Mouse (Mus musculus): Measurements from ENCODE around the gene Gmds. TPM values are rescaled to one million over a fixed set of nuclear protein-coding genes. Genes with fewer than 3 reads are reported as not detected.

Gene Gmds
- polyA plus RNA-seq, 1 experiment from 2014 or later, result 14.6 TPM

DNA sequence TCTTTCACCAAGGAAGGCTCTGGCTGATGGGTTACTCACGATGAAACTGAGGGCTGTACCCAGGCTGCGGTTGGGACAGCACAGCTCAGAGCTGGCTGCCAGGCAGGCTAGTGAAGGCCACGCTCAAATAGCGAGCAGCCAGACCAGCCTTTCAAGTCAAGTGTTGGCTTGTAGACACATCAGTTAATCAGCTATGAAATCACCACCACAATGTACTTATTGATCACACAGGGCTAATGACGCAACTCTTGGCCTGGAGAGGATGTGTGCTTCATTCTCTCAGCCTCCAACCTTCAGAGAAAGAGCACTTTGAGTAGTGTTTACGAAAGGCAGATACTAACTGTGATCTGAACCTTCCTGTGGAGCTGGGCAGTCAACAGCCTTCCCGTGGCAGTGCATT is 383.4 kb downstream of the Gmds start:
- no peak overlapping the region for H3K27ac ChIP-seq
- WGBS (ENCODE audit: insufficient replicate concordance), result 61% methylated on average over 7 of the region's 7 CpGs
- H3K4me2 ChIP-seq, result no peak overlapping the region
- H3K9me3 ChIP-seq (replicated peaks), result no peaks in the 10 kb centered on the region
- H3K4me1 ChIP-seq, result no peaks in the 10 kb centered on the region
- no peak overlapping the region for H3K4me3 ChIP-seq
- H3K9ac ChIP-seq, result no peak overlapping the region
- H3K36me3 ChIP-seq, result no peaks in the 10 kb centered on the region
- H3K27me3 ChIP-seq (replicated peaks), result no peaks in the 10 kb centered on the region
- ATAC-seq, result no peak

DNA sequence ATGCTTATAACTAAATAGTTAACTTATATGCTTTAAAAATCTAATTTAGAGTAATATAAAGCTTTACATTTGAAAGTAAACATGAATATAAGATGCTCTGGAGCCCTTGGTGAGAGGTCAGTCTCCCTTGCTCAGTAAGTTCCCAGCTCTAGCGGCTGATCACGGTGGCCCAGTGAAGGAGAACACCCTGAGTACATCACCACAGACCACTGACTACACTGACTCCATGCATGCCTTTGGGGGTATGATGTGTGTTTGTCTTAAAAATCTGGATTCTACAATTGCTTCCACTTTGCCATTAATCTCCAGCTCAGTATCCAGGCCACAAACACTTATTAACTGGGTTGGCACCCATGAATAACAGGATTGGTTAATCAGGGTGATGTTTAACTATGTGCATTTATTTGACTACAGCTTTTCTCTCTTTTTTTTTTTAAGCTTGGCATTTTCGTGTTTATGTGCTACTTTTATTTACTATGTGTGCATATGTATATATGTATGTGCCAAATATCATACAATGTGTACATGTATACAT is 393.8 kb downstream of the Gmds start:
- no peak for ATAC-seq
- Histone ChIP-seq H3K4me2 (no peak overlapping the region), H3K9ac (no peak overlapping the region), H3K4me3 (no peak overlapping the region), H3K36me3 (no peaks in the 10 kb centered on the region), H3K9me3 (replicated peaks) (no peaks in the 10 kb centered on the region), H3K4me1 (no peaks in the 10 kb centered on the region), H3K27ac (no peak overlapping the region), H3K27me3 (replicated peaks) (no peaks in the 10 kb centered on the region)
- 67% methylated on average over 3 of the region's 3 CpGs for WGBS (ENCODE audit: insufficient replicate concordance)

DNA sequence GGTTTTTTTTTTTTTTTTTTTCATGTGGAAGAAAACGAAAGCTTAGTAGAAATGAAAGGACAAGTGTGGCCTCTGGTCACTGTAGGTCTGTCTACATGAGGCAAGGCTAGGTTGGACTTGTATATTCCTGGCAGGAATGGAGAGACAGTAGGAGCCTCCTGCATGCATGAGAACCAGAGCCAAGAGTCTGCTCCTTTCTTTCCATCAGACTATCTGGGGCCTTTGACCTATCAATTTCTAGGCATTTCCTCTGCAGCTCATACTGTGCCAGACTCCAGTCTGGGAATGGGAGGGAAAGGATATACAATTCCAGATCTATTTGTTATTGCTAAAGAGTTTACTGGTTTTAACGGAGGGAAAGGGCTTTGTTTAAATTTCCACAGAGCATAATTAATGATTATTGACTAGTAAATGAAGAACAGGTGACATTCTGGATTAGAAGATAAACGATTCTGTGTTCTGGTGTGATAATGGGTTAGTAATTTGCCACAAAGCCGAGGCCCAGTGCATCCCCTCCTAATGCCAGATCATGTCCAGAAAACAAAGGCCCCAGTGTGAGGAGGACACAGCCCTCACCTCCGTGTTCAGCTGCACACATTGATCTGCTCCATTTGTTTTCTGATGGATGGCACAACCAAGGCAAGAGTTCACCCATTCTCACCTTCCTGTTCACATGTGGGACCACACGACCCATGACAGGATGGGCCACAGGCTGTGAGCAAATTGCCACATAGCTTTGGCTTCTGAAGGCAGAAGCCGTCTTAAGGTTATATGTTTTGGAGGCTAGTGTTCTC is 394.9 kb downstream of the Gmds start:
- 44% methylated on average over 7 of the region's 7 CpGs for WGBS (ENCODE audit: insufficient replicate concordance)
- H3K9me3 ChIP-seq (replicated peaks), result no peaks in the 10 kb centered on the region
- no peaks in the 10 kb centered on the region for H3K4me1 ChIP-seq
- H3K36me3 ChIP-seq, result no peaks in the 10 kb centered on the region
- H3K27ac ChIP-seq, result no peak overlapping the region
- H3K27me3 ChIP-seq (replicated peaks), result no peaks in the 10 kb centered on the region
- no peak overlapping the region for H3K9ac ChIP-seq
- H3K4me2 ChIP-seq, result no peak overlapping the region
- no peak for ATAC-seq
- no peak overlapping the region for H3K4me3 ChIP-seq

DNA sequence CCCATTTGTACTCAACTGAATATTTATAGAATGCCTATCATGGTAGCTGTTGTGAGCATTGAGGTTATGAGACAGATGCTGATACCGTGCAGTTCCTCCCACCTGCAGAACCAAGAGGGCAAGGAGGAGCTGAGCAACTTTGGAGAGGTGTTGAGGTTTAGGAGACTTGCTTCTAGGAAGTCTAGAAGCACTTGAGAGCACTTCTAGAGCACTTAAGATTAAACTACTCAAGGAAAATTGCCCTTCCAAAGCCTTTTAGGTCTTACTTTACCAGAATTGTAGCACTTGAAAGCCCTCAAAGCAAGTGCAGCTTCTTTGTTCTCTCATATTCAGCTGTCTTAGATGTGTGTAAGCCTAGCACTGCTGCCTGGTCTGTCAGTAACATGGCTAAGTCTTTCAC is 409.2 kb downstream of the Gmds start:
- Histone ChIP-seq H3K9me3 (replicated peaks) (no peaks in the 10 kb centered on the region), H3K4me3 (no peak overlapping the region), H3K4me2 (no peak overlapping the region), H3K4me1 (peaks cover 14% of the 10 kb centered on the region), H3K9ac (no peak overlapping the region), H3K27me3 (replicated peaks) (no peaks in the 10 kb centered on the region), H3K27ac (no peak overlapping the region), H3K36me3 (no peaks in the 10 kb centered on the region)
- no peak for ATAC-seq
- 43% methylated on average over 1 of the region's 1 CpGs for WGBS (ENCODE audit: insufficient replicate concordance)

DNA sequence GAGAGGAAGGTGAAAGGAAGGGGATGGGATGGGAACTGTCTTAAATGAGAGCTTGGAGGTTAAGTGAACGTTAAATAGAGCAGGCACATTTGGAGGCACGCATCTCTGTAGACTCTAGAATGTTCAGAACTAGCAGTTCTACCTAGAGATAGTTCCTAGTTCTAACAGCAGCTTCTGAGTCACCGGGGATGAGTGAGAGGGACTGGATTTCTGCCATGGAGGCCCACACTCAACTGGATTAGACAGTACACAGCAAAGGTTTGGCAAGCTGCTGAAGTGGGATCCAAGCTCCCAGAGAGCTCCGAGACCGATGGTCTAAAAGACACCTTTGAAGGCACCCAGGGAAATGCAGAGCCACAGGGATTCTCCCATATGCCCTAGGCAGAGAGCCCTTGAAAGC is 411.9 kb downstream of the Gmds start:
- no peaks in the 10 kb centered on the region for H3K9me3 ChIP-seq (replicated peaks)
- no peak overlapping the region for H3K27ac ChIP-seq
- no peaks in the 10 kb centered on the region for H3K36me3 ChIP-seq
- no peak for ATAC-seq
- no peak overlapping the region for H3K4me2 ChIP-seq
- no peaks in the 10 kb centered on the region for H3K27me3 ChIP-seq (replicated peaks)
- H3K9ac ChIP-seq, result no peak overlapping the region
- H3K4me3 ChIP-seq, result no peak overlapping the region
- peaks cover 20% of the 10 kb centered on the region for H3K4me1 ChIP-seq
- WGBS (ENCODE audit: insufficient replicate concordance), result 70% methylated on average over 5 of the region's 5 CpGs

DNA sequence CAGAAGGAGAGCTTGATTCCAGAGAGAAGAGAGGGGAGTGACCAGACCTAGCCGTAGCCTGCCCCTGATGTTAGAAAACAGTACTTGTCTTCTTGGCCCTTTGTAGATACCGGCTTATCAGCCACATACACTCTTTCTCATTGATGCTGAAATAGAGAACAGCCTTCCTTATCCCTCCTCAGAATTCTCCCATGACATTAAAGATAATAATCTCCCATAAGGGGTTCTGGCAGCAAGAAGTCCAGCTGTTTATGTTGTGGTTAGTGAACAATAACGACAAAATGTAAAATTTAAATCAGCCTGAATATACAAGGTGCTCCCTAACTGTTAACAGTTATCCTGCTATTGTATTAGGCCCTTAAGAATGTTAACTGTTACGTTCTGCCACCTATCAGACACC is 414.0 kb downstream of the Gmds start:
- WGBS (ENCODE audit: insufficient replicate concordance), result 26% methylated on average over 4 of the region's 4 CpGs
- peaks cover 20% of the 10 kb centered on the region for H3K4me1 ChIP-seq
- peak; percentile 90 for ATAC-seq
- H3K9me3 ChIP-seq (replicated peaks), result no peaks in the 10 kb centered on the region
- H3K36me3 ChIP-seq, result no peaks in the 10 kb centered on the region
- H3K27me3 ChIP-seq (replicated peaks), result no peaks in the 10 kb centered on the region
- no peak overlapping the region for H3K27ac ChIP-seq
- no peak overlapping the region for H3K4me2 ChIP-seq
- H3K4me3 ChIP-seq, result no peak overlapping the region
- H3K9ac ChIP-seq, result no peak overlapping the region

DNA sequence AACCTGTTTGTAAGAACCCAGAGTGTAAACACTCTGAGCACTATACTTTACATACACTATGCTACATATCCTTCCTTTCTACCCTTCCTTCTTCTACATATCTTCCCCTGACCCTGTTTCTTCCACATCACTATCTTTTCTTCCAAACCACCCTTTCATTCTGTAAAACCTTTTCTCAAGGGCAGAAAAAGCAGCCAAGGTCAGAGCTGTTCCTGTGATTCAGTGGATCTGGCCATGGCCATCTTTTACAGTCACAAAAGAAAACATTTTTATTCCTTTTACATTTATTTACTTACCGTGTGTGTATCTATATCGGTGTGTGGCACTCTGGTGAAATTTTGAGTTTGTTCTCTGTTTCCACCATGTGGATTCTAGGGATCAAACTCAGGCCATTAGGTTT is 418.8 kb downstream of the Gmds start:
- no peak overlapping the region for H3K27ac ChIP-seq
- H3K36me3 ChIP-seq, result no peaks in the 10 kb centered on the region
- no peaks in the 10 kb centered on the region for H3K27me3 ChIP-seq (replicated peaks)
- no peak for ATAC-seq
- no peak overlapping the region for H3K9ac ChIP-seq
- peaks cover 9% of the 10 kb centered on the region for H3K4me1 ChIP-seq
- 76% methylated on average over 2 of the region's 2 CpGs for WGBS (ENCODE audit: insufficient replicate concordance)
- H3K9me3 ChIP-seq (replicated peaks), result no peaks in the 10 kb centered on the region
- H3K4me3 ChIP-seq, result no peak overlapping the region
- no peak overlapping the region for H3K4me2 ChIP-seq

DNA sequence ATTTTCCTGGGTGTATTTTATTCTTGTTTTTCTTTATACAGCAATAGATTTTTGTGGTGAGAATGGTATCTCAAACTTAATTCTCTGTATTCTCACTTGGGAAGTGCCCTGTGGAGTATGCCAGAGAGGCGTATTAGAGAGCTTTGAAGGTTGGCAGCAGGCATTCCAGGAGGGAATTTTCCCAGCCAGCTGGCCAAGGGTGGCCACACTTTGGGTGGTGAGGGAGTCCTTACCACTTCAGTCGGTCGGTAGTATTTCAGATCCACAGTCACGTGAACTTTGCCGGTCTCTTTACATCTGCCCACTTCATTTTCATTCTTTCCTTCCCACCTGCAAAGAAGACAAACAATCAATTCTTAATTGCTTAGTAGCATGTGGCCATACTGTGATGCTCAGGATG is 421.2 kb downstream of the Gmds start:
- H3K27me3 ChIP-seq (replicated peaks), result no peaks in the 10 kb centered on the region
- 71% methylated on average over 5 of the region's 5 CpGs for WGBS (ENCODE audit: insufficient replicate concordance)
- no peak overlapping the region for H3K9ac ChIP-seq
- no peak overlapping the region for H3K4me2 ChIP-seq
- H3K4me3 ChIP-seq, result no peak overlapping the region
- no peaks in the 10 kb centered on the region for H3K4me1 ChIP-seq
- ATAC-seq, result no peak
- H3K27ac ChIP-seq, result no peak overlapping the region
- H3K36me3 ChIP-seq, result no peaks in the 10 kb centered on the region
- H3K9me3 ChIP-seq (replicated peaks), result no peaks in the 10 kb centered on the region

DNA sequence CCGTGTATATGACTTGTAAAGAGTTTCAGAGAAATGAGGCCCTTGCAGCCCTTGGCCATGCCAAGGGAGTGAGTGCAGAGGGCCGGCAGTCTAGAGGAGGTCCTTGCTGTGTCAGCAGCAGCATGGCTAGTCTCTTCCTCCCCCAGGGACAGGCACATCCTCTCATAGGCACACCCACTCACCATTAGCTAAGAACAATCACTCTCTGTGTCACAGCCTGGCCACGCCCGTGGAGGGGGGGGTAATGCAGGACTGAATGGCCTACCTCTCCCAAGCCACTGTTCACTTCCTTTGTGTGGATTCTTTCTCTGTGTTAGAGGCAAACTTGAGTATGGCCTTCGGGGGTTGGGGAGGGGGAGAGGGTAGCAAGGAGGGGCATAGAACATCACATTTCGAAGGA is 422.8 kb downstream of the Gmds start:
- WGBS (ENCODE audit: insufficient replicate concordance), result 61% methylated on average over 6 of the region's 6 CpGs
- ATAC-seq, result no peak
- Histone ChIP-seq H3K27me3 (replicated peaks) (no peaks in the 10 kb centered on the region), H3K27ac (no peak overlapping the region), H3K4me1 (no peaks in the 10 kb centered on the region), H3K9ac (no peak overlapping the region), H3K4me3 (no peak overlapping the region), H3K36me3 (no peaks in the 10 kb centered on the region), H3K4me2 (no peak overlapping the region), H3K9me3 (replicated peaks) (no peaks in the 10 kb centered on the region)

DNA sequence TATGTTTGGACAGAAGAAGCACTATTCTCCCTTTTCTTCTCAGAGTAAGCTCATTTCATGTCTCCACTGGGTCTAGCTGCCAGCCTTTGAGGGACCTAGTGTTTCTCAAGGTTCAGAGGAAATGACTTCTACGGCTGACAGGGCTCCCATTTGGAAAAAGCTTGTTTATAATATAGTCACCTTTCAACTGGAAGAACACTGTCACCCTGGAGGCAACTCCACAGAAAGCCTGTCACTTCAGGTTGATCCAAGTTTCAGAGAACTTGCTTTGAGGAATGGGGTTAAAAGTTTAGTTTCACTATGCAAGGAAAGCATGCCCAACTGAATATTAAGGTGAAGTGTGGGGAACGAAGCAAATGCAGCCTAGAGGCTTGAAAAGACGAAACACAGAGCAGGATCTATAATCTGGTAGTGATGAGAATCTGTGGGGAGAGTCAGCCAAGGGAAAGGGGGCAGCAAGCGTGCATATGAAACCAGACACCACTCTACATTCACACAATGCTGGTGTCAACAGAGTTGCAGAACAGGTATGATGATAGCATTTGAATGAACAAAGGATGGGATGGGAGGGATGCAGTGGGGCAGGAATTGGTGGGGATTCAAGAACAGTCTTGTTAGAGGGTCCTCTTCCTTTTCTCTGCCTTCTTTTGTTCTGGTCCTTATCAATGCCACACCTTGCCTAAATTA is 423.5 kb downstream of the Gmds start:
- 60% methylated on average over 4 of the region's 4 CpGs for WGBS (ENCODE audit: insufficient replicate concordance)
- Histone ChIP-seq H3K4me3 (no peak overlapping the region), H3K9ac (no peak overlapping the region), H3K27ac (no peak overlapping the region), H3K4me2 (no peak overlapping the region), H3K9me3 (replicated peaks) (no peaks in the 10 kb centered on the region), H3K4me1 (no peaks in the 10 kb centered on the region), H3K27me3 (replicated peaks) (no peaks in the 10 kb centered on the region), H3K36me3 (no peaks in the 10 kb centered on the region)
- no peak for ATAC-seq

DNA sequence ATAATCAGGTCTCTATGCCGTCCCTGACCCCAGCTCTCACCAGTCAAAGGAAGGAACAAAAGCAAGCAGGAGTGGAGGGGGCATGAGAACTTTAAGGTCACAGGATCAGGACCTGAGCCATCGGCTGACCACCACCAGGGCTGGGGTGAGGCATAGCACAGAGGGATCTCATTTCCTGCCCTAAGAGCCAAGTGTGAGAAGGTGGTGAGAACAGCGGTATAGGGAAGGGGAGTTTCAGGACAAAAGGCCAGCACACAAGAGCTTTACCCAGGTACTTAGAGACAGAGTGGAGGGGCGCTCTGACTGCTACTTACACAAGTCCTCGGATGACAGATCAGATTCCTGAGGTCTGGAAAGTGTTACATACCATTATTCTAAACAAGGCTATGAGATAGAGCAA is 426.6 kb downstream of the Gmds start:
- no peaks in the 10 kb centered on the region for H3K27me3 ChIP-seq (replicated peaks)
- ATAC-seq, result no peak
- H3K9me3 ChIP-seq (replicated peaks), result no peaks in the 10 kb centered on the region
- H3K27ac ChIP-seq, result no peak overlapping the region
- WGBS (ENCODE audit: insufficient replicate concordance), result 44% methylated on average over 5 of the region's 5 CpGs
- no peak overlapping the region for H3K4me3 ChIP-seq
- H3K4me2 ChIP-seq, result no peak overlapping the region
- H3K9ac ChIP-seq, result no peak overlapping the region
- H3K4me1 ChIP-seq, result no peaks in the 10 kb centered on the region
- H3K36me3 ChIP-seq, result no peaks in the 10 kb centered on the region

DNA sequence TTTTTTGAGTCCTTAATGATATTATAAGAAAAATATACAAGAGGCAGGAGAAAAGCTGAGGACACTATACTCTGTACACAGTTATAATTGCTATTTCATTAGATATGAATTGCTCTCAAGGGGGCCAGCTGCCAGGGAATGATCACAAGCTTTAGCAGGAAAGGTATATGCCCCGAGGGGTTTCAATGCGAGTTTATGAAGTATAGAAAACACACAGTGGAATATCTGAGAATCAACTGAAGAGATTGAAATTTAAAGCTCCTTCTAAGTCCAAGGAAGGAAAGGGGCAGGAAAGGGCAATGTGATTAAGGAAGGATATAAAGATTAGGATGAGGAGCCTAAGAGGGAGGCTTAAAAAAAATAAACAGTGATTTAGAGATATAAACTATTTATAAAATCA is 427.2 kb downstream of the Gmds start:
- 62% methylated on average over 2 of the region's 2 CpGs for WGBS (ENCODE audit: insufficient replicate concordance)

More for the DNA sequence above, 427.2 kb downstream of the Gmds start:
- no peak overlapping the region for H3K27ac ChIP-seq
- H3K4me3 ChIP-seq, result no peak overlapping the region
- no peaks in the 10 kb centered on the region for H3K36me3 ChIP-seq
- H3K27me3 ChIP-seq (replicated peaks), result no peaks in the 10 kb centered on the region
- no peak overlapping the region for H3K9ac ChIP-seq
- no peak for ATAC-seq
- no peak overlapping the region for H3K4me2 ChIP-seq
- no peaks in the 10 kb centered on the region for H3K4me1 ChIP-seq
- H3K9me3 ChIP-seq (replicated peaks), result no peaks in the 10 kb centered on the region

Measured in liver, embryonic 12.5 days (tissue).